Mouse (Mus musculus): ENCODE data around the gene 4430402I18Rik. TPM values are rescaled to one million over a fixed set of nuclear protein-coding genes. Genes with fewer than 3 reads are reported as not detected.

Gene 4430402I18Rik
- total RNA-seq, 1 experiment from 2014 or later, result not detected

GRCm38 (mm10) chr19:28844946-28845710, 122.5 kb downstream of the 4430402I18Rik start:
- no peak for ATAC-seq (replicated peaks; ENCODE audit: low read depth, poor library complexity, severe bottlenecking)

Other genes starting within 250 kb of the 4430402I18Rik start
- gene Slc1a1, start 132.8 kb downstream of the 4430402I18Rik start, total RNA-seq (2017), result not detected in 2 replicates
- 9.4 and 9.6 TPM in 2 replicates for gene Plpp6, start 3.8 kb downstream of the 4430402I18Rik start, total RNA-seq (2017)
- 42.2 and 45.2 TPM in 2 replicates for gene Cdc37l1, start 22.6 kb upstream of the 4430402I18Rik start, total RNA-seq (2017)
- gene Ak3, start 80.2 kb upstream of the 4430402I18Rik start, total RNA-seq (2017), result 45.1 and 55.2 TPM in 2 replicates
- 80.3 and 97.2 TPM in 2 replicates for gene Rcl1, start 133.6 kb upstream of the 4430402I18Rik start, total RNA-seq (2017)